Mouse (Mus musculus) stomach, embryonic 14.5 days (tissue): ENCODE data around the gene Cdc26. TPM values are rescaled to one million over a fixed set of nuclear protein-coding genes. Genes with fewer than 3 reads are reported as not detected.

Source experiments
- ATAC-seq: fragments of 200-750 bp; cut with Nextera tagmentation; 2 replicates; pipeline ENCODE4 v1.8.0; 2017; ENCODE audit warnings: low read depth, moderate TSS enrichment; ENCODE audit not compliant: insufficient number of reproducible peaks, insufficient read depth, low FRiP score
- H3K27ac ChIP-seq: fragments of 300-500 bp; sonication (generic); 2 replicates; pipeline ENCODE4 v1.5.1; 2014; ENCODE audit warnings: mild to moderate bottlenecking, low read length, moderate library complexity, mixed read lengths
- H3K27me3 ChIP-seq: fragments of 300-500 bp; sonication (generic); 2 replicates; pipeline ENCODE4 v1.6.1; 2014; ENCODE audit warnings: low read length, control low read depth, mixed read lengths; ENCODE audit not compliant: control insufficient read depth, insufficient read depth
- H3K36me3 ChIP-seq: fragments of 300-500 bp; sonication (generic); 2 replicates; pipeline ENCODE4 v1.6.1; 2014; ENCODE audit warnings: mild to moderate bottlenecking, control low read depth, low read length, moderate library complexity, mixed read lengths; ENCODE audit not compliant: control insufficient read depth, insufficient read depth
- H3K4me1 ChIP-seq: fragments of 300-500 bp; sonication (generic); 2 replicates; pipeline ENCODE4 v1.6.1; 2014; ENCODE audit warnings: low read length, control low read depth, mixed read lengths; ENCODE audit not compliant: control insufficient read depth, insufficient read depth
- H3K4me2 ChIP-seq: fragments of 300-500 bp; sonication (generic); replicated peaks from 2 replicates; pipeline ENCODE4 v1.6.1; 2014; ENCODE audit warnings: low read depth, low read length, control low read depth
- H3K4me3 ChIP-seq: fragments of 300-500 bp; sonication (generic); 2 replicates; pipeline ENCODE4 v1.5.1; 2014; ENCODE audit warnings: low read depth, low read length, control low read depth
- H3K9ac ChIP-seq: fragments of 300-500 bp; sonication (generic); replicated peaks from 2 replicates; pipeline ENCODE4 v1.6.1; 2014; ENCODE audit warnings: low read depth, mild to moderate bottlenecking, control low read depth, low read length, moderate library complexity, mixed read lengths
- H3K9me3 ChIP-seq: fragments of 300-500 bp; sonication (generic); 2 replicates; pipeline ENCODE4 v1.6.1; 2016; ENCODE audit warnings: low read depth, low read length, control low read depth; ENCODE audit not compliant: control insufficient read depth
- WGBS: fragments of 180-500 bp; shearing (Covaris S2); extraction: QIAGEN DNeasy Blood & Tissue Kit; methylation state at CpG from one replicate; pipeline ENCODE4 v1.1.7; 2014; 5-methylcytosine and 5-hydroxymethylcytosine counted together
- polyA plus RNA-seq: library from polyadenylated mRNA; unstranded; fragments of >200 nt; fragmentation: Nextera tagmentation; extraction: Ambion mirVana; gene quantifications from 2 replicates; pipeline ENCODE4 v1.2.1, GENCODE M21; 2014

Gene Cdc26
- polyA plus RNA-seq, 1 experiment from 2014 or later = 186 TPM

DNA sequence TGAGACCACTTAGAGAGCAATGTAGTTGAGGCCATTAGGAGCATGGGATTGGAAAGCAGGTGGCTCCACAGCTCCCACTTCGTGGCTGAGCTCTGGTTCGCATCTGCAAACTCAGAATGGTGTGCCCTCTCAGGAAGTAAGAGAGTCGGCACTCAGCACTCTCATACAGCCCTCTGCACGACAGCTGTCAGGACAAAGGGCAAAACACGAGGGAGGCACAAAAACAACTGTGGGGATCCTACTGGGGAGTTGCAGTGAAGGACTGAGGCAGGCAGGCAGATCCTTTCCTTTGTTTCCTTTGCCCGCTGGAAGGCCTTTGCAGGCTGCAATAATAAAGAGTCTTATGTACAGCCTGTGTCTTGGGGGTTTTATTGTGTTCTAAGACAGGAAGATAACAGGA is 15.0 kb downstream of the Cdc26 start:
- Histone ChIP-seq H3K36me3 (peaks cover 59% of the 10 kb centered on the region), H3K9ac (no peak overlapping the region)

DNA sequence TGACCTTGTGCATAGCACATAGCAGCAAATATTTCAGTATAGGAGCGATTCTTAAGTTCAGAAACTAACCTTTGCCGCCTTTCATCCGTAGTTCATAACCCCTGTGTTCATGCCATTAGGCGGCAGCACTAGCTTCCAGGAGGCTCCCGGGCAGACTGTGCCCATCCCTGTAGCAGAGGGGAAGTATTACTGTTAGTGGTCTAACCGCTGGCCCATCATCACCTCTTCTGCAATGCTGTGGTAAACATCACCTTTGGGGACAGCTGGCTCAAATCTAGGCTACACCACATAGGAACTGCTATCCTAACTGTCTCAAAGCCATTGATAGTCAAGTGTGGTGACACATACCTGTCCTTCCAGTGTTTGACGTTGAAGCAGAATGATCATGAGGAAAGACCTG is 16.6 kb downstream of the Cdc26 start:
- H3K4me3 ChIP-seq = no peak overlapping the region
- H3K9me3 ChIP-seq = no peaks in the 10 kb centered on the region
- no peak overlapping the region for H3K9ac ChIP-seq
- H3K4me2 ChIP-seq = no peak overlapping the region
- 82% methylated on average over 7 of the region's 7 CpGs for WGBS
- H3K27me3 ChIP-seq = no peaks in the 10 kb centered on the region
- peaks cover 53% of the 10 kb centered on the region for H3K36me3 ChIP-seq
- ATAC-seq = no peak
- H3K4me1 ChIP-seq = no peaks in the 10 kb centered on the region
- H3K27ac ChIP-seq = no peak overlapping the region

More for the DNA sequence above, 15.0 kb downstream of the Cdc26 start:
- WGBS = 73% methylated on average over 6 of the region's 6 CpGs
- Histone ChIP-seq H3K4me1 (no peaks in the 10 kb centered on the region), H3K4me3 (no peak overlapping the region), H3K9me3 (no peaks in the 10 kb centered on the region), H3K27ac (no peak overlapping the region), H3K4me2 (no peak overlapping the region), H3K27me3 (no peaks in the 10 kb centered on the region)
- no peak for ATAC-seq

GRCm38 (mm10) chr4:62389592-62390512 is 18.6 kb downstream of the Cdc26 start:
- Histone ChIP-seq H3K4me1 (no peaks in the 10 kb centered on the region), H3K36me3 (peaks cover 43% of the 10 kb centered on the region), H3K4me2 (no peak overlapping the region), H3K4me3 (no peak overlapping the region), H3K27ac (no peak overlapping the region), H3K9me3 (no peaks in the 10 kb centered on the region), H3K27me3 (no peaks in the 10 kb centered on the region), H3K9ac (no peak overlapping the region)
- 78% methylated on average over 5 of the region's 5 CpGs for WGBS
- ATAC-seq = no peak

DNA sequence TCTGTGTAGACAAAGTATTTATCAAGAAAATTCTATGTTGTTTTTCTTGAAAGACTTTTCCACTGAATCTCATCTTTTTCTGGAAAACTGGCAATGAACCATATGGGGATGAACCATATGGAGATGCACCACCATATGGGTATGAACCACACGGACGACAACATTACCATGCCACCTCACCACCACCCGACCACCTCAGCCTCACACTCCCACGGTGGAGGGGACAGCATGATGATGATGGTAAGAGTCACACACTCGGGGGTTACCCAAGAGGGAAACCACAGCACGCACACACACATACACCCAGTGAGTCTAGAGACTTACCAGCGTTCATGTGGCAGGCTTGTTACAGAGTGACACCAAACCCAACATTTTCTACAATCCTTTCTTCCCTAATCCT is 23.0 kb downstream of the Cdc26 start:
- Histone ChIP-seq H3K4me2 (no peak overlapping the region), H3K27ac (no peak overlapping the region), H3K4me1 (no peaks in the 10 kb centered on the region), H3K9me3 (no peaks in the 10 kb centered on the region), H3K36me3 (peaks cover 25% of the 10 kb centered on the region), H3K27me3 (no peaks in the 10 kb centered on the region), H3K4me3 (no peak overlapping the region), H3K9ac (no peak overlapping the region)
- ATAC-seq = no peak
- 91% methylated on average over 7 of the region's 7 CpGs for WGBS

- Histone ChIP-seq H3K4me1 (no peaks in the 10 kb centered on the region), H3K27ac (no peak overlapping the region), H3K4me3 (no peak overlapping the region), H3K27me3 (no peaks in the 10 kb centered on the region), H3K4me2 (no peak overlapping the region), H3K9me3 (no peaks in the 10 kb centered on the region), H3K9ac (no peak overlapping the region), H3K36me3 (peaks cover 18% of the 10 kb centered on the region)
- ATAC-seq = no peak
- WGBS = 61% methylated on average over 1 of the region's 1 CpGs
Measured at GRCm38 (mm10) chr4:62384159-62384558, 24.3 kb downstream of the Cdc26 start.

GRCm38 (mm10) chr4:62383752-62384151 is 24.7 kb downstream of the Cdc26 start:
- WGBS = 57% methylated on average over 7 of the region's 7 CpGs
- ATAC-seq = no peak
- no peak overlapping the region for H3K27ac ChIP-seq

GRCm38 (mm10) chr4:62383207-62383606 is 25.2 kb downstream of the Cdc26 start:
- Histone ChIP-seq H3K9ac (no peak overlapping the region), H3K27me3 (no peaks in the 10 kb centered on the region), H3K4me2 (no peak overlapping the region), H3K27ac (no peak overlapping the region), H3K4me1 (no peaks in the 10 kb centered on the region), H3K36me3 (peaks cover 9% of the 10 kb centered on the region), H3K4me3 (no peak overlapping the region), H3K9me3 (no peaks in the 10 kb centered on the region)
- no peak for ATAC-seq
- 86% methylated on average over 6 of the region's 6 CpGs for WGBS

More at GRCm38 (mm10) chr4:62383752-62384151, 24.7 kb downstream of the Cdc26 start:
- H3K4me3 ChIP-seq = no peak overlapping the region
- no peaks in the 10 kb centered on the region for H3K27me3 ChIP-seq
- H3K4me2 ChIP-seq = no peak overlapping the region
- H3K4me1 ChIP-seq = no peaks in the 10 kb centered on the region
- peaks cover 15% of the 10 kb centered on the region for H3K36me3 ChIP-seq
- no peak overlapping the region for H3K9ac ChIP-seq
- H3K9me3 ChIP-seq = no peaks in the 10 kb centered on the region

- whole genome bisulfite sequencing = 76% methylated on average over 9 of the region's 9 CpGs
- no peak overlapping the region for H3K27ac ChIP-seq
- H3K4me1 ChIP-seq = 0 out of 2 replicates have a peak, but pooled peaks cover 1% of the 10 kb centered on the region
- H3K4me3 ChIP-seq = no peak overlapping the region
- H3K27me3 ChIP-seq = no peaks in the 10 kb centered on the region
- H3K9me3 ChIP-seq = no peaks in the 10 kb centered on the region
- no peak overlapping the region for H3K9ac ChIP-seq
- ATAC-seq = no peak
- no peak overlapping the region for H3K4me2 ChIP-seq
- H3K36me3 ChIP-seq = no peaks in the 10 kb centered on the region; the same call in 1 of the 2 replicates
Measured at GRCm38 (mm10) chr4:62379724-62380381, 28.6 kb downstream of the Cdc26 start.
